Mouse (Mus musculus) cerebellum, postnatal 10 days (tissue): ENCODE measurements around the gene Npr2.

Experiments used
- DNase-seq, 2 experiments: peaks; one replicate each; pipeline ENCODE4 v3.0.0; 2021; ENCODE audit warnings: mixed read lengths in 2 of 2

Npr2 gene

GRCm38 (mm10) chr4:43672070-43672469, 40.3 kb downstream of the Npr2 start:
- DNase-seq: peak; percentile 96 to 97

DNA sequence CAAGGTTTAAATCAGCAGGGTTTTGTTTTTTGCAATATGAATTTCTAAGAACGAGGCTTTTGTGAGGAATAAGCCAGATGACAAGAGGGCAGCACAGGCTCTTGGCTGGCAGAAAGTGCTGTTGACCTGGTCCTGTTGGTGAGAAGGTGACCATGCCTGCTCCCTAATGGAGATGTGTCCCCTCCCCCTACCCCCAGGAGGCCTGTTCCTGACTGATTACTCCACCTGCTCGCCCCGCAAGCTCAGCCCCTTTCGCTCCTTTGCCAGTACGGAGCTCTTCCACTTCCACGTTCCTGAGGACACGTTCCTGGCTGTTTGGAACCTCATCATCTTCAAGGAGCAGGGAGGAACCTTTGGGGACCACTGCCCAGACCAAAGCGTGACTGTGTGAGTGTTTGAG, 42.0 kb downstream of the Npr2 start:
- DNase-seq: peak; percentile 29 to 41

DNA sequence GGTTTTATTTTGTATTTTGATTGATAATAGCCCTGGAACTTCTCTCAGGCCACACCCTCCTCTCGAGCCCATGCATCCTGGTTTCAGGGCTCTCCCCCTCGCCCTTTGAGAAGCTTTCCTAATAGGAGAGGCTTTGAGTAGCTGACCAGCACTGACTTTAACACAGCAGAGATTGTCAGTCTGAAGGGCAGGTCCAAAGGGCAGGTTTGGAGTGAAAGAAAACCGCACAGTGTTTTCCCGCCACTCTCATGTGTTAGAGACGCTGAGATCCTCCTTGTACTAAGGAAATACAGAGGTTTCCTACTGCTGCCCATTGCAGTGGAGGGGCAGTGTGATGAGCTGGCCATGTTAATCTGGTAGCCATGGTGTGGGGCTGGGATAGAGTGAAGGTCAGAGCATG, 43.2 kb downstream of the Npr2 start:
- DNase-seq: no peak

GRCm38 (mm10) chr4:43675608-43676007, 43.9 kb downstream of the Npr2 start:
- DNase-seq: no peak

DNA sequence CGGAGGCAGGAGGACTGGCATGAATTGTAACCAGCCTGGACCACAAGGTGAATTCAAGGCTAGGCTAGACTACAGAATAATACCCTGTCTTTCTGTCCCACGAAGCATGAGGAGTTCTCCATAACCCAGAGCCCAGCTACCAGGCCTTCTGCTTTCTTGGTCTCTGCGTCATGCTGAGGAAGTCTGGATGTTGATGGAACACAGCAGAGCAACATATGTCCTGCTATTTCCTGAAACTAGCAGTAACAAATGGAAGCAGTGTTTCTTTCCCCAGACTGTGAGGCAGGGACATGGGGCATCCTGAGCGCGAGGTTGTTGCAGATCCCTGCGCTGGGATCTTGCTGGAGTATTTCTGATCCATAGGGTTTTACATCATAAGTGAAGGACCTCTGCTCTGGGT, 46.8 kb downstream of the Npr2 start:
- DNase-seq: no peak

DNA sequence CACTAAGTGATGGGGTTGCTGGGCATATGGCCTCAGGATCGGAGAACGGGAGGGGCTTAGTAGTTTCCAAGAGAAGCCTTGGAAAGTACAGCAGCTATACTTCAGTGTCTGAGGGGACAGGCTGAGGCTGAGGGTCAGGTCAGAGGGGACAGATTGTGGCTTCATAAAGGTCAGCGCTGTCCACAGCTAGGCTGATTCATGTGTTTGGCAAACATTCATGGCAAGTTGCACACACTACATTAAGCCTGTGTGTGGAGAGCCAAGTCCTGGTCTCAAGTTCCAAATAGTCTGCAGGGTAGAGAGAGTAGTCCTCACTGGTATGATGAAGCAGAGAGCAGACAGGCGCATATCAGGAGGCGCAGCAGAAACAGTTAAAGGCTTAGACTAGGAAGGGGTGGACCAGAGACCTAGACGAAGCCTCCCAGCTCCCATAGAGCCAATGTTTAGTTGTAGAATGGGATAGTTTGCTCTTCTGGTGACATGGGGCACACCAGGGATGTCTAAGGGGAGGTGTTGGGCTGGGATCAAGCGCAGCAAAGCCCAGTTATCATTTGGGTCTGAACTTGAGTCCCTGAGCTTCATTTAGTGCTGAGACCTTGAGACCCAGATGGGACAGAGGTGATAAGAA, 47.8 kb downstream of the Npr2 start:
- no peak for DNase-seq

GRCm38 (mm10) chr4:43690021-43690420, 58.3 kb downstream of the Npr2 start:
- DNase-seq: peak; percentile 66 to 68

DNA sequence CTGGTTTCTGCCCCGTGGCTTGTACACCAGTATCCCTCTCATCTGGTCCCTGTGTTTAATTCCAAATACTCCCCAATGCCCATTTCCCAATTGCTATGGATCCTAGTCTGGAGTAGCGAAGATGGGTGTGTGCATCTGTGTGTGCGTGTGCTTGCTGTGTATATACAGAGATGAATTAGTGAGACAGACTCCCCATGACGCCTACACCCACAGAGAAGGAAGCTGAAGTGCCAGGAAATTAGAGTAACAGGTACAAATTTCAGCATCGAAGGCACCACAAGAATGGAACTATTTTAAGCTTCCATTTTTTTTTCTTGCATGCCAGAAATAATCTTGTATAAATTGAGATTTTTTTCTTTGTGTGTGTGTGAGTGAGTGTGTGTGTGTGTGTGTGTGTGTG, 59.3 kb downstream of the Npr2 start:
- no peak for DNase-seq

GRCm38 (mm10) chr4:43693806-43694241, 62.1 kb downstream of the Npr2 start:
- DNase-seq: peak; percentile 46 to 52

DNA sequence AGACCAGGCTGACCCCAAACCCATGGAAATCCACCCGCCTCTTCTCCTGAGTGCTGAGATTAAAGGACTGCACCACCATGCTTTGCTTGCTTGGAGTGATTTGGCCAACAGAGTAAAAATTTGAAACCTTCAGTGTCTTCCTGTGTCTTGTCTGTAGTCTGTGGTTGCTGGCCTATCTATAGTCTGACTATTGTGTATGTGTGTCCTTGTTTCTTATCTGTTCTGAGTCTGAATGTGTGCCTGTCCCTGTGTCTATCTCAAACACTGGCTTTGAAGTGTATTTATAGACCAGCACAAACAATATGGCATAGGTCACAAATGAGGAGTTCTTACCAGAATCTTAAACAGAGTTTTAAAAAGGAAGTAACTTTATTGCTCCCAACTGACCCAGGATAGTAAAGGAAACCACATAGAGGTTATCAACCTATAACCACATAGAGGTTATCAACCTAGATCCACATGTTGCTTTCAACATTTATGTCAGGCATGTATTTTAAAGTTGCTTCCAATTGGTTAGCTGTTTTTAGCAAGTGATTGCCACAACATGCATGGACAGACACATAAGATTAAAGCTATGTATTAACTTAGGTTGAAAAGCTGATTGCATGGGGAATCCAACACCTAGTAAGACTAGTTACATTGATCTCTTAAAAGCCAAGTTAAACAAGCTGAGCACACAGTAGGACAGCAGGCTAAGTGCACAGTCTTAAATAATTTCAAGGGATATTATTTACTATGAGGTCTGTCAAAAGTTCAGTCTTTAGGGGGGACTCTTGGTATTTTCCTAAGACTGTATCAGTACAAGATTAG, 62.9 kb downstream of the Npr2 start:
- no peak for DNase-seq

DNA sequence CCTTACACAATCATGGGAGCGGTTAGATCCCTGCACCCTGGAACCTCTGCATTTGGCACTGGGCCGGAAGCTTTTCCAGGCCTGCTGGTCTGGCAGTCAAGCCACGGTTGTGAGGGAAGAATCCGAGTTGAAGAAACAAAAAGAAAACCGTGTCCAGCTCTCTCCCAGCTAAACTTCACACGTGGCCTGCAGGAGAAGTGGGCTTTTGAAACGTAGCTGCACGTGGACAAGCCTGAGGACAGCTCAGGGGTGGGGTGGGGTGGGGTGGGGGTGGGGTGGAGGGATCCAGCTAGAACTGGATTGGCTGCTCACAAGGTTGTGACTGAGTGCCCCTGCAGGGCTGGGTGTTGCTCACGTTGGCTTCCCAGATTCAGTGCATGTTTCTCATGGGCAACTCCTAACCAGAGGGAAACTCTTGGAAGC, 63.5 kb downstream of the Npr2 start:
- peak in 1 of 2 experiments; percentile 44 for DNase-seq

DNA sequence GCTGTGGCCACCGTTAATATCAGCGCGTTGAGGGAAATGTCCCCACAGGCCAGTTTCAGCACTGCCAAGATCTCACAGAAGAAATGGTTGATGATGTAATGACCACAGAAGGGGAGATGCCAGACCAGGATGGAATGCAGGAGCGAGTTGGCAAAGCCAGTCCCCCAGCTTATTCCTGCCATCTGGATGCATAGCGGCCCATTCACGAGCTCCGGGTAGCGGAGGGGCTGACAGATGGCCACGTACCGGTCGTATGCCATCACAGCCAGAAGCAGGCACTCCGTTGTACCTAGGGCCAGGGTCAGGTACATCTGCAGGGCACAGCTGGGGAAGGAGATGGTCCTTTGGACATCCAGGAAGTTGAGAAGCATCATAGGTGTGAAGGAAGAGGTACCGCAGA, 64.8 kb downstream of the Npr2 start:
- DNase-seq: peak; percentile 82 to 88

DNA sequence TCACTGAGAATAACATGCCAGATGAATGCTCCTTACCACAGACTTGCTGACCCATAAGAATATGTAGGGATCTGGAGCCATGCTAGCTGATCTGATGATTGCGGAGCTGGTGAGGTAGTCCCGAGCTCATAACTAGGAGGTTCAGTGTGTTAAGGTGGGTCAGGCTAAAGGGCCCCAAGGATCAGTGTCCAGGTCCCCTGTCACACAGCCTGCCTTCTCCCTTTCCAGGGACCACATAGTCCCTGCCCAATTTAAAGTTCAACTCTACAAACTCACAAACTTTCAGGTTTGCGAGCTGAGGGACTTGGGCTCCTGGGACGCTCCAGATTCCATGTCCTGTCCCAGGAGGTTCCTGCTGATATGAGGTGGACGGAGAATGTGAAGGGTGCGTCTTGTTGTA, 69.0 kb downstream of the Npr2 start, which contains the start of gene Olfr70:
Olfr70 (minus strand) TSS at position 101 of the 400 bp plus-strand sequence.
- DNase-seq: no peak
